Mouse (Mus musculus): ENCODE results near the gene Rsrc1. TPM values are rescaled to one million over a fixed set of nuclear protein-coding genes. Genes with fewer than 3 reads are reported as not detected.

Gene Rsrc1
- polyA plus RNA-seq, 1 experiment from 2014 or later: 6.1 TPM

DNA sequence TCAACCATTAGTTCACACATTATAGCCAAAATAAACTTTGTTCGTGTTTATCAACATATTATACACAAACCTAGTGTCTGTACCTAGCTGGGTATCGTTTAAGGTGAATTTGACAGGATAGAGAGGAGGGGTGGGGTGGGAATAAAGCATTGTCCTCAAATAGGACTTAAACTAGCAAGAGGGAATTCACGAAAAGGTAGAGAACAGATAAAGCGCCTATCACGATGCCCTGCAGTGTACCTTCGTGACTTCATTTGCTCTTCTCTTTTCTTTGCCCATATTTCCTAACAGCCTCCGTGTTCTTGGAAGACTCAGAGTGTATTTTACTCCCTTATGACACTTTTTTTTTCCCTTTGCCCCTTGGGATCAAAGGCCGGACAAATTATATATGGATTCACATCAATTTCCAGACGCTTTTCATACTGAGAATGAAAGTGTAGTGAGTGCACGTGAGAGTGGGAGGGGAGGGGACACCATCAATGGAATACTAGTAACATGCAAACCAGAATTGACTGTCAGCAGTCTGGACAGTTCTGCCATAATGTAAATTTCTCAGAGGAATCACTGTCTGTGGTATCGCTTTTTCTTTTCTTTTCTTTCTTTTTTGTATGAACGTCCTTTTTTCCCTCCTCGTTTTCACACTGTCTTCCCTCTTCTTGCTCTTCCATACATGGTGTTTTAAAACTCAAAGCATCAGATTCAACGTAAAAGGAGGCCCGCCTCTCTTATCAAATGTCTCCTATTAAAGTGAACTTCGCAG, 8.8 kb upstream of the Rsrc1 start:
- H3K36me3 ChIP-seq (ENCODE audit: control insufficient read depth, insufficient read depth): no peaks in the 10 kb centered on the region
- WGBS (ENCODE audit: insufficient replicate concordance): 5% methylated on average over 16 of the region's 16 CpGs
- no peak overlapping the region for H3K9ac ChIP-seq (ENCODE audit: low read depth, low read length)
- no peaks in the 10 kb centered on the region; the same call in 1 of the 2 replicates for H3K4me1 ChIP-seq (ENCODE audit: control insufficient read depth, low read depth, low read length)
- H3K9me3 ChIP-seq (replicated peaks; ENCODE audit: control insufficient read depth, low read length): no peaks in the 10 kb centered on the region
- H3K27ac ChIP-seq (ENCODE audit: low read length): no peak overlapping the region
- no peak overlapping the region for H3K4me3 ChIP-seq (ENCODE audit: low read depth, low read length)
- no peak overlapping the region for H3K4me2 ChIP-seq (ENCODE audit: low read depth, low read length)
- ATAC-seq (ENCODE audit: low read depth): no peak
- peaks cover 62% of the 10 kb centered on the region for H3K27me3 ChIP-seq (ENCODE audit: control insufficient read depth, insufficient read depth, low read depth, low read length)

DNA sequence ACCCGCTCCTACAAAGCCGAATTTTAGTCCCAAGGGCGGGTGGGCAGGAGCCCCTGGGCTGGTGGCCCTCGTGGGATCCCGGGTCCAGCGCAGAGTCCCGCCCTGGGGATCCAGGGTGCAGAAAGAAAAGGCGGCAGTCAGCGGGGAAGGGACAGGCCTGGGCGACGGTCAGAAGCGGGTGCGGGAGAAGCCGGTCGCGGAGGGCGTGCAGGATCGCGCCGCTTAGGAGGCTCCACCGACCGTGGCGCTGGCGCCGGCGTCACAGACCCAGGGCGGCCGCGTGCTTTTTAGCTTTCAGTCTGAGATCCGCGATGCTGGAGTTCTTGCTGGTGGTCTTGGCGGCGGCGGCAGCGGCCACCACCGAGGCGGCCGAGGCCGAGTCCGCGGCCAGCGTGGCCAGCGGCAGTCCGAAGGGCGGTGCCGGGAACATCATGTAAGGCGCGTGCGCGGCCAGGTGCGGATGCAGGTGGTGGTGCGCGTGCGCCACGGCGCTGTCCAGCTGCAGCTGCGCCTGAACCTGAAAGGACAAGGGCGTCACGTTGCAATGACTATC, 7.7 kb upstream of the Rsrc1 start:
- WGBS (ENCODE audit: insufficient replicate concordance): under 1% methylated on average over 59 of the region's 59 CpGs
- H3K9ac ChIP-seq (ENCODE audit: low read depth, low read length): no peak overlapping the region

DNA sequence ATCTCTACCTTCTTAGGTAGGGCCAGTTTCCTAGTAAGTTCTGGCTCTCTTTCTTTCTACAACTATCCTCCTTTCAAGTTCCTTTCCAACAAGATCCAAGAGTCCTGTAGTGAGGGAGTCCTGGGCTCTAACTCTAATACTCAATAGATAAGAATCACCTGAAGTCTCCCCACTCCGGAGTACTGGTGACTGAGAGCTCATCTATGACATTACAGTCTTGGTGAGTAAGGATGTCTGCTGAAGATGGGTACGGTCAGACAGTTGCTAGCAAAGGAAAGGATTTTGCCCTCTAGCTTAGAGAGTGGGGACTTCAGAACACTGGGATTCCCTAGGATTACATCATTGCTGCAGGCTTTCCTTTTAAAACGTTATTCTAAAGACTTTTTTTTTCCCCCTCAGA, 6.7 kb upstream of the Rsrc1 start:
- Histone ChIP-seq H3K4me1 (ENCODE audit: control insufficient read depth, low read depth, low read length) (no peaks in the 10 kb centered on the region; the same call in 1 of the 2 replicates), H3K36me3 (ENCODE audit: control insufficient read depth, insufficient read depth) (no peaks in the 10 kb centered on the region), H3K4me3 (ENCODE audit: low read depth, low read length) (no peak overlapping the region), H3K4me2 (ENCODE audit: low read depth, low read length) (no peak overlapping the region), H3K9ac (ENCODE audit: low read depth, low read length) (no peak overlapping the region), H3K27ac (ENCODE audit: low read length) (no peak overlapping the region), H3K9me3 (replicated peaks; ENCODE audit: control insufficient read depth, low read length) (no peaks in the 10 kb centered on the region), H3K27me3 (ENCODE audit: control insufficient read depth, insufficient read depth, low read depth, low read length) (peaks cover 83% of the 10 kb centered on the region)
- 8% methylated on average over 3 of the region's 3 CpGs for WGBS (ENCODE audit: insufficient replicate concordance)
- no peak for ATAC-seq (ENCODE audit: low read depth)

More for the DNA sequence above, 7.7 kb upstream of the Rsrc1 start:
- Histone ChIP-seq H3K4me2 (ENCODE audit: low read depth, low read length) (peak overlapping the region; percentile 63), H3K4me3 (ENCODE audit: low read depth, low read length) (peak overlapping the region; percentile 51), H3K9me3 (replicated peaks; ENCODE audit: control insufficient read depth, low read length) (no peaks in the 10 kb centered on the region), H3K4me1 (ENCODE audit: control insufficient read depth, low read depth, low read length) (no peaks in the 10 kb centered on the region; the same call in 1 of the 2 replicates), H3K27ac (ENCODE audit: low read length) (no peak overlapping the region), H3K36me3 (ENCODE audit: control insufficient read depth, insufficient read depth) (no peaks in the 10 kb centered on the region), H3K27me3 (ENCODE audit: control insufficient read depth, insufficient read depth, low read depth, low read length) (peaks cover 73% of the 10 kb centered on the region)
- peak; percentile 74 for ATAC-seq (ENCODE audit: low read depth)

DNA sequence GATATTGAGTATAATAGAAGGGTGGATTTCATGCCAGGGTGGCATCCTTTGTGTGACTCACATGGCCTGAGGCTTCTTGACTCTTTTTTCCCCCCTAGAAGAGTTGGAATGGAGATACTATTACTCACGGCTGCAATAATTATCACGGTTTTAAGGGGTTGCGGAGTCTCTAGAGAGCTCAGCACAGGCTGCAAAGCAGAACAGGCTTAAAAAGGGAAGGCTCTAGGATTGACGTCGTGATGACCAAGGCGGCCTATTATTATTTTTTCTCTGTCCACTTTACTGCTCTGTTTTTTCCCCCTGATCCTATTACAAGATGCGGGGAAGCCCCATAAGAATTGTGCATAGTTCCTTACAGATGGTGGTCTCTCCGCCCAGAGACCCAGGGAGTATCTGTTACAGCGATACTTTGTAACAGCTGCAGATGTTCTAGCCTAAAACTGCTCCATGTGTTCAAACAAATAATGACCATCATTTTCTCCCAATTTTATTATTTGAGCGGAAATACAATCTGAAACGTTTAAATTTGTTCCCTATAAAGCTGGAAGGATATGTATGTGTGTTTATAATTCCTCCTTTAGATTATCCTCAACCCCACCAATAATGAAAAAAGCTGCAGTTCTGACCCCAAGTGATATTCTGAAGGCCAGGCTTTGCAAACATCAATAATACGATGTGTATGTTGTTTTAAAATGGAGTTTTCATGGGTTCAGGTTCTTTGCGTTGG, 4.1 kb upstream of the Rsrc1 start:
- H3K4me2 ChIP-seq (ENCODE audit: low read depth, low read length): no peak overlapping the region
- WGBS (ENCODE audit: insufficient replicate concordance): 6% methylated on average over 13 of the region's 13 CpGs
- no peak for ATAC-seq (ENCODE audit: low read depth)
- H3K4me1 ChIP-seq (ENCODE audit: control insufficient read depth, low read depth, low read length): peaks cover 6% of the 10 kb centered on the region
- H3K9me3 ChIP-seq (replicated peaks; ENCODE audit: control insufficient read depth, low read length): no peaks in the 10 kb centered on the region
- H3K27ac ChIP-seq (ENCODE audit: low read length): no peak overlapping the region
- H3K4me3 ChIP-seq (ENCODE audit: low read depth, low read length): no peak overlapping the region
- H3K27me3 ChIP-seq (ENCODE audit: control insufficient read depth, insufficient read depth, low read depth, low read length): peaks cover 87% of the 10 kb centered on the region
- H3K36me3 ChIP-seq (ENCODE audit: control insufficient read depth, insufficient read depth): no peaks in the 10 kb centered on the region
- H3K9ac ChIP-seq (ENCODE audit: low read depth, low read length): no peak overlapping the region

DNA sequence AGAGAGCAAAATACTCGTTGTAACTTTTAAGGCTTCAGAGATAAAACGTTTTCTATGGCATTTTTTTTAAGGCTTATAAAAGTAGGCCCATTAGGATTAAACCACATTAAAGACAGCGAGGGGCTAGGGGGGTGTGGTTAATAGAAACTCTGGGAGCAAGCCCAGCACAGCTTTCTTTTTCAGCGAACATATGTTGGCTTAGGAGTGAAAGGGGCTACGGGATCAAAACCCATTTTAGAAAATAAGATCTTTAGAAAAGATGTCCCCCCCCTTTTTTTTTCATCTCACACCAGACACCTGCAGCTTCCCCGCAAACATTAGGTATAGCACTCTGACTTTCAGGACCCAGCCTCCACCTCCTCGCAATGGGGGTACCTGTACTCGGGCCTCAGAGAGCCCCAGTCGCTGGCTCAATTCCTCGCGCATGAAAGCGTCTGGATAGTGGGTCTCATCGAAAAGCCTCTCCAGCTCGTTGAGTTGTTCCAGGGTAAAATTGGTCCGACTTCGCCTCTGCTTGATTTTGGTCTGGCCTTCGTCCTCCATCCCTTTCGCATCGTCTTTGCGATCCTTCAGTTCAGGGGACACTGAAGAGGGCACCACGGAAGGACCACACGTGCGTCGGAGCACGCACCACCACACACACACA, 3.3 kb upstream of the Rsrc1 start:
- ATAC-seq (ENCODE audit: low read depth): no peak
- H3K4me3 ChIP-seq (ENCODE audit: low read depth, low read length): no peak overlapping the region
- WGBS (ENCODE audit: insufficient replicate concordance): 2% methylated on average over 25 of the region's 25 CpGs
- H3K36me3 ChIP-seq (ENCODE audit: control insufficient read depth, insufficient read depth): no peaks in the 10 kb centered on the region
- H3K27ac ChIP-seq (ENCODE audit: low read length): no peak overlapping the region
- no peaks in the 10 kb centered on the region for H3K9me3 ChIP-seq (replicated peaks; ENCODE audit: control insufficient read depth, low read length)
- H3K9ac ChIP-seq (ENCODE audit: low read depth, low read length): no peak overlapping the region
- H3K4me2 ChIP-seq (ENCODE audit: low read depth, low read length): no peak overlapping the region
- peaks cover 6% of the 10 kb centered on the region for H3K4me1 ChIP-seq (ENCODE audit: control insufficient read depth, low read depth, low read length)
- H3K27me3 ChIP-seq (ENCODE audit: control insufficient read depth, insufficient read depth, low read depth, low read length): peaks cover 91% of the 10 kb centered on the region

DNA sequence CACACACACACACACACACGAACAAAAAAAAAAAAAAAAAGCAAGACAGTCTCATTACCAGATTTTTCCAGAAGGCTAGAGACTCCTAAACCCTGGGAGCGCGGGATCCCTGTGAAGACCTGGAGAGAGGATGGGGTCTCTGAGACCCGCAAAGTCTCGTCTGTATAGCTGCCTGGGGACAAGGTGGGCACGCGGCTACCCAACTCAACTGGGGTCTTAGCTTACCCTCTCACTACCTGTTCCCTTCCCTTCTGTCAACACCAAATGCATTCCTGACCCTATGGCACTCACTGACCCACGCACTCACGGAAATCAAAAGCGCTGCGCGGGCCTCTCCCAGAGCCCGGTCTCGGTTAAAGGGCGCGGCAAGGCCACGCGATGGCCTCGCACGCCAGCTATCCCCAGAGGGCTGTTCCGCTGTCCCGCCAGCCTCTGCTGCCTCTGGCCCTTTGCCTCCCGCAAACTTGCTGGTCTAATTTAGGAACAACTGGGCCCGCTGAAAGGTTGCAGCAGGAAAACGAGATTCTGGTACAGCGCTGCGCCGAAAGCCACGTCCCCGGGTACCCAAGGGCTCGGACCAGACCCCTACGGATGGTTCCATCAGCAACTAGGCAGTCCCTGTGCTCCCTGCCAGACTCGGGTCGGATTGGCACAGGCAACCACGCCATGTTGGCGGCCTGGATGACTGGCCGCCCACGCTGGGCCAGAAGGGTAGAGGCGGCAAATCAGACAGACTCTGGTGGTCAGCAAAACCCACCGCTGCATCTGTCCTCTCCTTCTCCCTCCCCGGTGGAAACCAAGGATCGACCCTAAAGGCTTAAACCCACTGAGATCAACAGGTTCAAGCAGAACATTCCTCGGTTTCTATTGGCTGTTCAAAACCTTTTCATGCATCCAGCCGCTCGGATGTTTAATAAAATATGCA, 2.5 kb upstream of the Rsrc1 start:
- H3K36me3 ChIP-seq (ENCODE audit: control insufficient read depth, insufficient read depth): no peaks in the 10 kb centered on the region
- no peak overlapping the region for H3K4me2 ChIP-seq (ENCODE audit: low read depth, low read length)
- no peak for ATAC-seq (ENCODE audit: low read depth)
- no peaks in the 10 kb centered on the region for H3K9me3 ChIP-seq (replicated peaks; ENCODE audit: control insufficient read depth, low read length)
- no peak overlapping the region for H3K4me3 ChIP-seq (ENCODE audit: low read depth, low read length)
- 2% methylated on average over 45 of the region's 45 CpGs for WGBS (ENCODE audit: insufficient replicate concordance)
- peaks cover 6% of the 10 kb centered on the region for H3K4me1 ChIP-seq (ENCODE audit: control insufficient read depth, low read depth, low read length)
- H3K9ac ChIP-seq (ENCODE audit: low read depth, low read length): no peak overlapping the region
- H3K27ac ChIP-seq (ENCODE audit: low read length): no peak overlapping the region
- peaks cover 87% of the 10 kb centered on the region for H3K27me3 ChIP-seq (ENCODE audit: control insufficient read depth, insufficient read depth, low read depth, low read length)

DNA sequence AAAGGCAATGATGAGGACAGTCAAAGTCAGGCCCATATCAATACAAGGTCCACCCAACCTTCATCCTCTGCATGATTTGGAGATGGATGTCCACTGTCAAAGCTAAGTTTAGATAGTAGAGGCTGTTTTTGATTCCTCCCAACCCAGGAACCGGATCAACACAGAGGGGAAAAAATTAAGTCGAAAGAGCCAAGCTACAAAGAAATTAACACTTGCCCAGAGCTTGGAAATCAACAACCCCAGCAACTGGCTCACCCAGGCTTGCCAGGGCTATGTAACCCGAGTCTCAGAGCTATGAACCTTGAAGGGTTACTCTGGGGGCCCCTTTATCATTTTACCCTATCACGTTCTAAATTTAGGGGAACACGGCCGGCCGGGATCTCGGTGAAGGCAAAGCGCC, 1.7 kb upstream of the Rsrc1 start:
- H3K9ac ChIP-seq (ENCODE audit: low read depth, low read length): no peak overlapping the region
- 2% methylated on average over 9 of the region's 9 CpGs for WGBS (ENCODE audit: insufficient replicate concordance)
- no peak overlapping the region for H3K4me2 ChIP-seq (ENCODE audit: low read depth, low read length)
- peaks cover 83% of the 10 kb centered on the region for H3K27me3 ChIP-seq (ENCODE audit: control insufficient read depth, insufficient read depth, low read depth, low read length)
- H3K27ac ChIP-seq (ENCODE audit: low read length): no peak overlapping the region
- no peaks in the 10 kb centered on the region for H3K36me3 ChIP-seq (ENCODE audit: control insufficient read depth, insufficient read depth)
- H3K4me1 ChIP-seq (ENCODE audit: control insufficient read depth, low read depth, low read length): peaks cover 6% of the 10 kb centered on the region
- H3K9me3 ChIP-seq (replicated peaks; ENCODE audit: control insufficient read depth, low read length): no peaks in the 10 kb centered on the region
- H3K4me3 ChIP-seq (ENCODE audit: low read depth, low read length): no peak overlapping the region
- no peak for ATAC-seq (ENCODE audit: low read depth)
